Mouse (Mus musculus): Measurements from ENCODE around the gene Klk1b26. TPM values are rescaled to one million over a fixed set of nuclear protein-coding genes. Genes with fewer than 3 reads are reported as not detected.

Klk1b26 gene
- polyA plus RNA-seq (2012; rRNA removed), result not detected in 2 replicates

DNA sequence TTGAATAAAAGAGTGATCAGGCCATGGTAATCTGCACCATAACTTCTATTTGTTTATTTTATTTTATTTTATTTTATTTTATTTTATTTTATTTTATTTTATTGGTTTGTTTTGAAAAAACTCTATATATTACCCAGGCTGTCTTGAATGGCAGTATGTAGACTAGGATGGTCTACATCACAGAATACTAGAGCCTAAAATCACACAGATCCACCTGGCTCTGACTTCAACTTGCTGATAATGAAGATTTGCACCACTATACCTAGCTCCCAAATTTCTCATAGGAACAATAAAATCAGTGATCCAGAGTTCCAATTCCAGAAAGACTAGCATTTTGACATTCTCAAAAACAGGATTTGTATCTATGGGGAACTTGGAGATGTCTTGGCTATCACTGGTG lies at the start of gene Klk1b26:
Gene Klk1b26, plus strand, starts transcription at position 301 of the 400 bp plus-strand sequence.

DNA sequence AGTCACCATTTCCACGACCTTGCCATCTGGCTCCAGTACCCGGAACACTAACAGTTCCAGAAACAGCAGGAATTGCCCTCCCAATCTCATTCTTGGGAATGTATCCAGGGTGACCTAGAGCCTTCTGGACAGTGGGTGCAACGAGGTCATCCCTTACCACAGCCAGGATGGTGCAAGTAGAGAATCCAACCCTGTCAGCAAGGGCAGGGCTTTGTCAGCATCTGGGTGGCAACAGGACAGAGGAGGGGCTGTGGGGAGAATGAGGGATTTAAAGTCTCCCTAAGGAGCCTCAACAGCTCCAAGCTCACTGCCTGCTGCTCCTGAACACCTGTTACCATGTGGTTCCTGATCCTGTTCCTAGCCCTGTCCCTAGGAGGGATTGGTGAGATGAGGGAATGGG lies 45.5 kb upstream of the Klk1b26 start, which contains the start of gene Klk1b1:
Gene Klk1b1, plus strand, starts transcription at position 301 of the 400 bp plus-strand sequence.

DNA sequence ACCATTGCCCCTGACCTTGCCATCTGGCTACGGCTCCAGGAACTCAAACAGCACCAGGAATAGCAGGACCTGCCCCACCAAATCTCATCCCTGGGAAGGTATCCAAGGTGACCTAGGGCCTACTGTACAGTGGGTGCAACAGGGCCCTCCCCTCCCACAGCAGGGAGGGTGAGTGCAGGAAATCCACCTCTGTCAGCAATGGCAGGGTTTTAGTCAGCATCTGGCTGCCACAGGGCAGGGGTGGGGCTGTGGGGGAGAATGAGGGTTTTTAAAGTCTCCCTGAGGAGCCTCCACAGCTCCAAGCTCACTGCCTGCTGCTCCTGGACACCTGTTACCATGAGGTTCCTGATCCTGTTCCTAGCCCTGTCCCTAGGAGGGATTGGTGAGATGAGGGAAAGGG lies 36.2 kb upstream of the Klk1b26 start, which contains the start of gene Klk1b9:
Gene Klk1b9, plus strand, starts transcription at position 301 of the 400 bp plus-strand sequence.

DNA sequence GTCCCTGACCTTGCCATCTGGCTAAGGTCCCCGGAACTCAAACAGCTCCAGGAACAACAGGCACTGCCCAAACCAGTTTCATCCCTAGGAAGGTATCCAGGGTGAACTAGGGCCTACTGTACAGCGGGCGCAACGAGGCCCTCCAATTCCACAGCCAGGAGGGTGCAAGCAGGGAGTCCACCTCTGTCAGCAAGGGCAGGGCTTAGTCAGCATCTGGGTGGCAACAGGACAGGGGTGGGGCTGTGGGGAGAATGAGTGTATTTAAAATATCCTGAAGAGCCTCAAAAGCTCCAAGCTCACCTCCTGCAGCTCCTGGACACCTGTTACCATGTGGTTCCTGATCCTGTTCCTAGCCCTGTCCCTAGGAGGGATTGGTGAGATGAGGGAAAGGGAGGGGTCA lies 16.4 kb upstream of the Klk1b26 start, which contains the start of gene Klk1b11:
Gene Klk1b11, plus strand, starts transcription at position 301 of the 400 bp plus-strand sequence.

DNA sequence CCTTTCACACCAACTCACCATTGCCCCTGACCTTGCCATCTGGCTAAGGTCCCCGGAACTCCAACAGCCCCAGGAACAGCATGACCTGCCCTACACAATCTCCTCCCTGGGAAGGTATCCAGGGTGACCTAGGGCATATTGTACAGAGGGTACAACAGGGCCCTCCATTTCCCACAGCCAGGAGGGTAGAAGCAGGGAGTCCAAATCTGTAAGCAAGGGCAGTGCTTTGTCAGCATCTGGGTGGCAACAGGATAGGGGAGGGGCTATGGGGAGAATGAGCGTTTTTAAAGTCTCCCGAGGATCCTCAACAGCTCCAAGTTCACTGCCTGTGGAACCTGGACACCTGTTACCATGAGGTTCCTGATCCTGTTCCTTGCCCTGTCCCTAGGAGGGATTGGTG lies 40.0 kb downstream of the Klk1b26 start, which contains the start of gene Klk1b27:
Gene Klk1b27, plus strand, starts transcription at position 301 of the 400 bp plus-strand sequence.

Other genes starting within 250 kb of the Klk1b26 start
- gene Klk12, start 243.3 kb upstream of the Klk1b26 start, polyA plus RNA-seq (2012; rRNA removed), result not detected in 2 replicates
- not detected in 2 replicates for gene Klk11, start 237.6 kb upstream of the Klk1b26 start, polyA plus RNA-seq (2012; rRNA removed)
- not detected in 2 replicates for gene Klk10, start 231.1 kb upstream of the Klk1b26 start, polyA plus RNA-seq (2012; rRNA removed)
- gene Klk9, start 220.3 kb upstream of the Klk1b26 start, polyA plus RNA-seq (2012; rRNA removed), result not detected in 2 replicates
- gene Klk8, start 214.6 kb upstream of the Klk1b26 start, polyA plus RNA-seq (2012; rRNA removed), result 3.8 and 4.5 TPM in 2 replicates
- 0.02 TPM in 1 of 2 replicates, not detected in the other for gene Klk7, start 200.9 kb upstream of the Klk1b26 start, polyA plus RNA-seq (2012; rRNA removed)
- not detected in 2 replicates for gene Klk6, start 187.7 kb upstream of the Klk1b26 start, polyA plus RNA-seq (2012; rRNA removed)
- gene Klk5, start 170.2 kb upstream of the Klk1b26 start, polyA plus RNA-seq (2012; rRNA removed), result not detected in 2 replicates
- gene Klk4, start 131.0 kb upstream of the Klk1b26 start, polyA plus RNA-seq (2012; rRNA removed), result not detected in 2 replicates
- gene Klk15, start 78.4 kb upstream of the Klk1b26 start, polyA plus RNA-seq (2012; rRNA removed), result not detected in 2 replicates
- gene Klk1b8, start 61.5 kb upstream of the Klk1b26 start, polyA plus RNA-seq (2012; rRNA removed), result not detected in 2 replicates
- not detected in 2 replicates for gene Klk1b1, start 45.4 kb upstream of the Klk1b26 start, polyA plus RNA-seq (2012; rRNA removed)
- gene Klk1b9, start 36.1 kb upstream of the Klk1b26 start, polyA plus RNA-seq (2012; rRNA removed), result not detected in 2 replicates
- not detected in 2 replicates for gene Klk1b11, start 16.3 kb upstream of the Klk1b26 start, polyA plus RNA-seq (2012; rRNA removed)
- not detected in 2 replicates for gene Klk1b27, start 40.1 kb downstream of the Klk1b26 start, polyA plus RNA-seq (2012; rRNA removed)
- not detected in 2 replicates for gene Klk1b21, start 90.2 kb downstream of the Klk1b26 start, polyA plus RNA-seq (2012; rRNA removed)
- not detected in 2 replicates for gene Klk1b22, start 100.5 kb downstream of the Klk1b26 start, polyA plus RNA-seq (2012; rRNA removed)
- gene Klk1b16, start 124.6 kb downstream of the Klk1b26 start, polyA plus RNA-seq (2012; rRNA removed), result not detected in 2 replicates
- not detected in 2 replicates for gene Klk1b24, start 176.1 kb downstream of the Klk1b26 start, polyA plus RNA-seq (2012; rRNA removed)
- gene Klk1b3, start 186.0 kb downstream of the Klk1b26 start, polyA plus RNA-seq (2012; rRNA removed), result not detected in 2 replicates
- gene Klk1b4, start 195.3 kb downstream of the Klk1b26 start, polyA plus RNA-seq (2012; rRNA removed), result not detected in 2 replicates
- gene Klk1b5, start 203.8 kb downstream of the Klk1b26 start, polyA plus RNA-seq (2012; rRNA removed), result not detected in 2 replicates
- gene Klk1, start 213.2 kb downstream of the Klk1b26 start, polyA plus RNA-seq (2012; rRNA removed), result 0.03 TPM in 1 of 2 replicates, not detected in the other
- not detected in 2 replicates for gene Gm36864, start 224.0 kb downstream of the Klk1b26 start, polyA plus RNA-seq (2012; rRNA removed)
- 1.0 TPM in 2 replicates for gene 1700028J19Rik, start 234.5 kb downstream of the Klk1b26 start, polyA plus RNA-seq (2012; rRNA removed)
- 40.7 and 42.2 TPM in 2 replicates for gene 2410002F23Rik, start 234.6 kb downstream of the Klk1b26 start, polyA plus RNA-seq (2012; rRNA removed)
- gene Acp4, start 245.2 kb downstream of the Klk1b26 start, polyA plus RNA-seq (2012; rRNA removed), result not detected in 2 replicates
- not detected in 2 replicates for gene Gm15517, start 249.3 kb downstream of the Klk1b26 start, polyA plus RNA-seq (2012; rRNA removed)